Mouse (Mus musculus) gastrocnemius, adult 8-10 months (tissue): ENCODE measurements around the gene Slc26a8. TPM values are rescaled to one million over a fixed set of nuclear protein-coding genes. Genes with fewer than 3 reads are reported as not detected.
A peak's percentile ranks its signal among the peaks of the same experiment; 100 is the strongest.

Source experiments
- DNase-seq, 2 experiments: peaks; one replicate each; pipeline ENCODE4 v3.0.0; 2022; ENCODE audit warnings: low spot score in 2 of 2
- total RNA-seq, 4 experiments: library from RNA; stranded (reverse); gene quantifications; 2 replicates each; pipeline ENCODE4 v1.2.4; 2022

Gene Slc26a8
- total RNA-seq, 4 experiments from 2014 or later: 0.10 to 0.63 (median 0.46) TPM; not detected in 1

- DNase-seq: no peak
Observed at GRCm38 (mm10) chr17:28644112-28644511, 45.9 kb downstream of the Slc26a8 start.

GRCm38 (mm10) chr17:28643697-28644096 is 46.3 kb downstream of the Slc26a8 start:
- DNase-seq: no peak

GRCm38 (mm10) chr17:28640113-28640512 is 49.9 kb downstream of the Slc26a8 start:
- no peak for DNase-seq

- DNase-seq: no peak
Observed at GRCm38 (mm10) chr17:28637711-28638690, 52.0 kb downstream of the Slc26a8 start.

GRCm38 (mm10) chr17:28635842-28636241 is 54.2 kb downstream of the Slc26a8 start:
- DNase-seq: no peak

- no peak for DNase-seq
Observed at GRCm38 (mm10) chr17:28629125-28629524, 60.9 kb downstream of the Slc26a8 start.

GRCm38 (mm10) chr17:28628248-28629124 is 61.5 kb downstream of the Slc26a8 start:
- no peak for DNase-seq

- no peak for DNase-seq
Observed at GRCm38 (mm10) chr17:28626937-28627336, 63.1 kb downstream of the Slc26a8 start.

- no peak for DNase-seq
Observed at GRCm38 (mm10) chr17:28625327-28625726, 64.7 kb downstream of the Slc26a8 start.

GRCm38 (mm10) chr17:28624841-28625240 is 65.2 kb downstream of the Slc26a8 start:
- no peak for DNase-seq

GRCm38 (mm10) chr17:28622300-28622759 is 67.7 kb downstream of the Slc26a8 start, which contains the start of gene Srpk1:
TSS of gene Srpk1 (minus strand) at chr17:28622709.
- peak; percentile 76 to 85 for DNase-seq

GRCm38 (mm10) chr17:28621381-28622299 is 68.4 kb downstream of the Slc26a8 start:
- peak; percentile 5 to 10 for DNase-seq

GRCm38 (mm10) chr17:28618775-28619174 is 71.3 kb downstream of the Slc26a8 start:
- no peak for DNase-seq

- no peak for DNase-seq
Observed at GRCm38 (mm10) chr17:28618124-28618523, 71.9 kb downstream of the Slc26a8 start.

GRCm38 (mm10) chr17:28617636-28618035 is 72.4 kb downstream of the Slc26a8 start:
- DNase-seq: no peak

- no peak for DNase-seq
Observed at GRCm38 (mm10) chr17:28615332-28615731, 74.7 kb downstream of the Slc26a8 start.

GRCm38 (mm10) chr17:28613096-28613495 is 76.9 kb downstream of the Slc26a8 start:
- DNase-seq: no peak

- no peak for DNase-seq
Observed at GRCm38 (mm10) chr17:28612603-28613002, 77.4 kb downstream of the Slc26a8 start.

GRCm38 (mm10) chr17:28609543-28609942 is 80.5 kb downstream of the Slc26a8 start:
- DNase-seq: no peak

GRCm38 (mm10) chr17:28601557-28602250 is 88.3 kb downstream of the Slc26a8 start:
- no peak for DNase-seq
